In the genomic region with DNA sequence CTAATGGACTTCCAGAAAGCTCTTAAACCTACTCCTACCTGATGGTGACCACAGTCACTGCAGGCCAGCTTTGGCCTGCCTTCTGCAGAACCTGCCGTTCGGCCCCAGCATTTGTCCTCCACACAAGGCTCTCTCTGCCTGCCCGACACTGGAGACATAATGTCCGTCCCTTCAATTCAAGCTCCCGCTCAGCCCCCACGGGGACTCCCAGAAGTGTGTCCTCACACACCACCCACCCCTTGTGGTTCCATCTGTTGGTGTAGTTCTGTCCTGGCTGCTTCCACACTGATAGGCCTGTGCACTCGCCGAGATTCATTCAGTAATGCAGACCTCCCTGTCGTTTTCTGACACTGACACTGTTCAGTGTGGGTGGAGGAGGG, we compare ENCODE assay signal across 13 mouse cellular contexts. TPM values are rescaled to one million over a fixed set of nuclear protein-coding genes. Genes with fewer than 3 reads are reported as not detected.
DNase-seq lines count a peak whose midpoint lies in the region; ATAC-seq lines count a peak whose summit lies in the region.
"Had no signal": no experiment of that assay in that cellular context is flagged by ENCODE, and none has a peak within 500 bp of the region (broad histone marks: within the 10 kb centered on the region; RNA-seq: fewer than 3 reads in every experiment).

No protein-coding gene starts in this region.

- intact Hi-C loops in left cerebral cortex, postnatal 36 days (cut with DNase I), result loop anchor here (2.0 to 5.0 kb wide), 2 partner anchors 44 to 511 kb away; partner anchors contain the start of gene Kcnk4

- H3K4me2 ChIP-seq in hindbrain, embryonic 11.5 days (replicated peaks; ENCODE audit: low read depth, low read length), result no peak overlapping the region
- H3K4me2 ChIP-seq in kidney, embryonic 14.5 days (replicated peaks; ENCODE audit: low read depth, low read length), result no peak overlapping the region
- H3K4me2 ChIP-seq: lung, embryonic 14.5 days had no signal

- H3K4me3 ChIP-seq in hindbrain, embryonic 10.5 days, result peak overlapping the region; percentile 11; the same call in 1 of the 2 replicates
- no peak overlapping the region for H3K4me3 ChIP-seq in hindbrain, embryonic 11.5 days (ENCODE audit: low read depth, low read length)
- H3K4me3 ChIP-seq in kidney, embryonic 14.5 days (ENCODE audit: low read length), result no peak overlapping the region

- WGBS in hindbrain, embryonic 10.5 days, result 78% methylated on average over 9 of the region's 9 CpGs
- WGBS in hindbrain, embryonic 11.5 days, result 76% methylated on average over 9 of the region's 9 CpGs
- 74% methylated on average over 9 of the region's 9 CpGs for WGBS in kidney, embryonic 14.5 days

- H3K27ac ChIP-seq in hindbrain, embryonic 10.5 days, result no peak overlapping the region
- no peak overlapping the region for H3K27ac ChIP-seq in hindbrain, embryonic 11.5 days (ENCODE audit: low read depth, low read length)
- H3K27ac ChIP-seq in kidney, embryonic 14.5 days (ENCODE audit: low read depth, low read length), result no peak overlapping the region

- ATAC-seq in hindbrain, embryonic 11.5 days (ENCODE audit: low FRiP score), result no peak
- ATAC-seq in kidney, embryonic 14.5 days (ENCODE audit: low FRiP score, low TSS enrichment), result no peak
- ATAC-seq in CD4-positive, CD25-positive, alpha-beta regulatory T cell, adult 4 months, result no peak
- ATAC-seq: intestine, postnatal 0 days had no signal

- peaks cover 69% of the 10 kb centered on the region for H3K4me1 ChIP-seq in hindbrain, embryonic 10.5 days (replicated peaks)
- H3K4me1 ChIP-seq in hindbrain, embryonic 11.5 days (replicated peaks; ENCODE audit: control insufficient read depth, insufficient read depth, low read length), result peaks cover 25% of the 10 kb centered on the region
- H3K4me1 ChIP-seq in kidney, embryonic 14.5 days (ENCODE audit: control insufficient read depth, insufficient read depth, low read length), result 0 out of 2 replicates have a peak, but pooled peaks cover 11% of the 10 kb centered on the region

- H3K27me3 ChIP-seq in hindbrain, embryonic 10.5 days (ENCODE audit: insufficient read depth, poor library complexity, severe bottlenecking), result peaks cover 87% of the 10 kb centered on the region
- peaks cover 35% of the 10 kb centered on the region for H3K27me3 ChIP-seq in hindbrain, embryonic 11.5 days (ENCODE audit: control insufficient read depth, insufficient read depth, low read length)
- peaks cover 58% of the 10 kb centered on the region for H3K27me3 ChIP-seq in kidney, embryonic 14.5 days (ENCODE audit: control insufficient read depth, insufficient read depth, low read length)

- H3K9me3 ChIP-seq in hindbrain, embryonic 10.5 days, result no peaks in the 10 kb centered on the region
- no peaks in the 10 kb centered on the region for H3K9me3 ChIP-seq in hindbrain, embryonic 11.5 days (ENCODE audit: control insufficient read depth, low read length)
- no peaks in the 10 kb centered on the region for H3K9me3 ChIP-seq in kidney, embryonic 14.5 days (ENCODE audit: control insufficient read depth, low read length)
- H3K9me3 ChIP-seq: megakaryocyte, embryonic 14.5 days had no signal

- no peak overlapping the region for H3K9ac ChIP-seq in hindbrain, embryonic 11.5 days (ENCODE audit: low read depth, low read length)
- no peak overlapping the region for H3K9ac ChIP-seq in kidney, embryonic 14.5 days (ENCODE audit: low read depth, low read length)
- H3K9ac ChIP-seq: lung, embryonic 14.5 days had no signal

- H3K36me3 ChIP-seq in hindbrain, embryonic 10.5 days, result no peaks in the 10 kb centered on the region
- H3K36me3 ChIP-seq in hindbrain, embryonic 11.5 days (ENCODE audit: control insufficient read depth, insufficient read depth, low read length), result no peaks in the 10 kb centered on the region
- H3K36me3 ChIP-seq in kidney, embryonic 14.5 days (ENCODE audit: control insufficient read depth, insufficient read depth, low read length), result no peaks in the 10 kb centered on the region

- no peak for DNase-seq in hindbrain, embryonic 10.5 days (ENCODE audit: low spot score)
- no peak for DNase-seq in hindbrain, embryonic 11.5 days (ENCODE audit: low spot score)
- DNase-seq in brain, adult 2 months (ENCODE audit: low read depth, low spot score), result peak; percentile 87
- DNase-seq in cerebellum, postnatal 25 days, result peak; percentile 57 to 63
- DNase-seq in left cerebral cortex, postnatal 36 days (ENCODE audit: low spot score in 2 of 2), result peak; percentile 71 to 75
- no peak for DNase-seq in thymus, postnatal 14 days
- DNase-seq: heart, postnatal 10 days; lung, embryonic 14.5 days; thymus, adult 18-20 months had no signal

RNA-seq across cellular contexts. Expression of gene Nrxn2, which starts 2.7 kb away (rescaled TPM):
- 4.4 and 13.2 TPM in 2 replicates for polyA plus RNA-seq in hindbrain, embryonic 10.5 days (2016; fragmentation: Nextera tagmentation; extraction: Ambion mirVana)
- 13.6 and 14.3 TPM in 2 replicates for polyA plus RNA-seq in hindbrain, embryonic 11.5 days (2014; fragmentation: Nextera tagmentation; extraction: Ambion mirVana)
- 100 to 1,000 TPM; 635 to 658 TPM for total RNA-seq in left cerebral cortex, postnatal 36 days (2021)
- 5.4 and 8.4 TPM in 2 replicates for polyA plus RNA-seq in kidney, embryonic 14.5 days (2014; fragmentation: Nextera tagmentation; extraction: Ambion mirVana)
- not detected for polyA plus RNA-seq in CD4-positive, CD25-positive, alpha-beta regulatory T cell, adult 4 months (2017; shearing (Covaris generic))

RNA-seq across cellular contexts. Expression of gene Rasgrp2, which starts 22.1 kb away (rescaled TPM):
- polyA plus RNA-seq in hindbrain, embryonic 10.5 days (2016; fragmentation: Nextera tagmentation; extraction: Ambion mirVana), result 20.5 and 20.7 TPM in 2 replicates
- 16.0 and 18.0 TPM in 2 replicates for polyA plus RNA-seq in hindbrain, embryonic 11.5 days (2014; fragmentation: Nextera tagmentation; extraction: Ambion mirVana)
- 10 to 100 TPM; 47.5 to 72.6 TPM for total RNA-seq in left cerebral cortex, postnatal 36 days (2021)
- 77.1 and 78.6 TPM in 2 replicates for polyA plus RNA-seq in kidney, embryonic 14.5 days (2014; fragmentation: Nextera tagmentation; extraction: Ambion mirVana)
- polyA plus RNA-seq in CD4-positive, CD25-positive, alpha-beta regulatory T cell, adult 4 months (2017; shearing (Covaris generic)), result 100 to 1,000 TPM in 1 of 2 experiments, 10 to 100 TPM in 1; 80.3 to 117 TPM

RNA-seq across cellular contexts. Expression of gene Pygm, which starts 37.0 kb away (rescaled TPM):
- 1.3 and 1.9 TPM in 2 replicates for polyA plus RNA-seq in hindbrain, embryonic 10.5 days (2016; fragmentation: Nextera tagmentation; extraction: Ambion mirVana)
- polyA plus RNA-seq in hindbrain, embryonic 11.5 days (2014; fragmentation: Nextera tagmentation; extraction: Ambion mirVana), result 1.6 and 2.1 TPM in 2 replicates
- total RNA-seq in left cerebral cortex, postnatal 36 days (2021), result 10 to 100 TPM; 29.2 to 33.3 TPM
- polyA plus RNA-seq in kidney, embryonic 14.5 days (2014; fragmentation: Nextera tagmentation; extraction: Ambion mirVana), result 15.7 and 16.4 TPM in 2 replicates
- 10 to 100 TPM in 1 of 2 experiments, 1 to 10 TPM in 1; 2.0 to 14.2 TPM for polyA plus RNA-seq in CD4-positive, CD25-positive, alpha-beta regulatory T cell, adult 4 months (2017; shearing (Covaris generic))

RNA-seq across cellular contexts. Expression of gene Sf1, which starts 57.7 kb away (rescaled TPM):
- polyA plus RNA-seq in hindbrain, embryonic 10.5 days (2016; fragmentation: Nextera tagmentation; extraction: Ambion mirVana), result 198 and 221 TPM in 2 replicates
- polyA plus RNA-seq in hindbrain, embryonic 11.5 days (2014; fragmentation: Nextera tagmentation; extraction: Ambion mirVana), result 156 and 178 TPM in 2 replicates
- 100 to 1,000 TPM; 158 to 227 TPM for total RNA-seq in left cerebral cortex, postnatal 36 days (2021)
- polyA plus RNA-seq in kidney, embryonic 14.5 days (2014; fragmentation: Nextera tagmentation; extraction: Ambion mirVana), result 127 and 183 TPM in 2 replicates
- polyA plus RNA-seq in CD4-positive, CD25-positive, alpha-beta regulatory T cell, adult 4 months (2017; shearing (Covaris generic)), result 10 to 100 TPM; 55.3 to 56.7 TPM

Comparison
In these comparisons a context has a peak if more than half of its experiments do, and no peak if none do; other contexts are left out.
1. DNase-seq: peak in brain, adult 2 months (single experiment), cerebellum, postnatal 25 days (2 of 2) and left cerebral cortex, postnatal 36 days (2 of 2); none in hindbrain, embryonic 10.5 days (single experiment), hindbrain, embryonic 11.5 days (single experiment) and thymus, postnatal 14 days (single experiment).